Mouse (Mus musculus): ENCODE data around the gene Cttnbp2nl.

GRCm38 (mm10) chr3:105006101-105006500 lies 46.8 kb downstream of the Cttnbp2nl start:
- TF ChIP-seq CTCF (IDR thresholded peaks at IDR 0.05; ENCODE audit: extremely low read depth, insufficient read depth, insufficient read length, insufficient replicate concordance) (no peak), POLR2A (IDR thresholded peaks at IDR 0.05; ENCODE audit: low read depth, low read length) (no peak)

Data from spleen, adult 2 months (tissue).